Mouse (Mus musculus): ENCODE results near the gene Cacna2d1.

- TF ChIP-seq CTCF (IDR thresholded peaks at IDR 0.05; ENCODE audit: low read depth, low read length): no peak
- no peak for TF ChIP-seq POLR2A (IDR thresholded peaks at IDR 0.05; ENCODE audit: borderline replicate concordance, low read depth, low read length)
These were observed 303.5 kb downstream of the Cacna2d1 start for GRCm38 (mm10) chr5:16237972-16238371.
